Mouse (Mus musculus) neural tube, embryonic 12.5 days (tissue): ENCODE results near the gene Ube2h. TPM values are rescaled to one million over a fixed set of nuclear protein-coding genes. Genes with fewer than 3 reads are reported as not detected.

Experiments used
- ATAC-seq: fragments of 200-750 bp; cut with Nextera tagmentation; 2 replicates; pipeline ENCODE4 v1.8.0; 2017; ENCODE audit warnings: low read depth, mild to moderate bottlenecking, moderate TSS enrichment, moderate library complexity; ENCODE audit not compliant: low FRiP score
- H3K27ac ChIP-seq: fragments of 300-500 bp; sonication (generic); 2 replicates; pipeline ENCODE4 v1.5.1; 2016
- H3K27me3 ChIP-seq: fragments of 300-500 bp; sonication (generic); replicated peaks from 2 replicates; pipeline ENCODE4 v1.6.1; 2016; ENCODE audit warnings: mild to moderate bottlenecking
- H3K36me3 ChIP-seq: fragments of 300-500 bp; sonication (generic); 2 replicates; pipeline ENCODE4 v1.6.1; 2016; ENCODE audit warnings: mild to moderate bottlenecking
- H3K4me1 ChIP-seq: fragments of 300-500 bp; sonication (generic); 2 replicates; pipeline ENCODE4 v1.6.1; 2016
- H3K4me2 ChIP-seq: fragments of 300-500 bp; sonication (generic); replicated peaks from 2 replicates; pipeline ENCODE4 v1.6.1; 2016; ENCODE audit warnings: mild to moderate bottlenecking
- H3K4me3 ChIP-seq: fragments of 300-500 bp; sonication (generic); 2 replicates; pipeline ENCODE4 v1.5.1; 2016
- H3K9ac ChIP-seq: fragments of 300-500 bp; sonication (generic); 2 replicates; pipeline ENCODE4 v1.6.1; 2016; ENCODE audit warnings: mild to moderate bottlenecking
- H3K9me3 ChIP-seq: fragments of 300-500 bp; sonication (generic); 2 replicates; pipeline ENCODE4 v1.6.1; 2016; ENCODE audit warnings: mild to moderate bottlenecking
- WGBS: fragments of 180-500 bp; shearing (Covaris S2); methylation state at CpG from one replicate; pipeline ENCODE4 v1.1.7; 2016; 5-methylcytosine and 5-hydroxymethylcytosine counted together
- polyA plus RNA-seq: library from polyadenylated mRNA; unstranded; fragments of >200 nt; fragmentation: Nextera tagmentation; extraction: Ambion mirVana; gene quantifications from 2 replicates; pipeline ENCODE4 v1.2.1, GENCODE M21; 2016

Gene Ube2h
- polyA plus RNA-seq, result 64.7 and 69.9 TPM in 2 replicates

- Histone ChIP-seq H3K4me2 (peak within 1 kb of the TSS; percentile 71), H3K9ac (peak within 1 kb of the TSS; percentile 95), H3K27me3 (no peaks in the 10 kb centered on the region), H3K4me1 (peaks cover 26% of the 10 kb centered on the region), H3K27ac (peak within 1 kb of the TSS; percentile 82), H3K4me3 (peak within 1 kb of the TSS; percentile 84), H3K9me3 (no peaks in the 10 kb centered on the region), H3K36me3 (no peaks in the 10 kb centered on the region)
- WGBS, result 1% methylated on average over 30 of the region's 33 CpGs
- ATAC-seq, result peak; percentile 97
Measured at GRCm38 (mm10) chr6:30304399-30304917, at the start of gene Ube2h. Ube2h (minus strand) TSS chr6:30304539.

DNA sequence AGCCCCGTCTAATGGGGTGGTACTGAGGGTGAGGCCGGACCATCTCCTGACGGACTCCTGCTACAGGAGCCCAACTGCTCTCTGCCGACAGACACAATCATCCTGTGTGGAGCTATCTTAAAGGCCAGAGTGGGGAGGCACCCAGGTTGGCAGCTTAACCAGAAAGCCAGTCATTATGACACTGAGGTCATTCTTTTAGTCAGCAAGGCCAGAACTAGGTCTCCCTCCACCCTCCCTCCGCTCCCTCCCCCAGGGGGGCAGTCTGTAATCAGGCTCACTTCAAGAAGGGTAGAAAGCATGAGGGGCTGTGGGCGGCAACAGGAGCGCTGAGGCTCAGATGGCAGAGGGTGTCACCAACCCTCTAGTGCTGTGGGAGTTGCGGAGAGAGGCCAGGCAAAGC lies 49.3 kb upstream of the Ube2h start:
- Histone ChIP-seq H3K4me3 (no peak overlapping the region), H3K9me3 (no peaks in the 10 kb centered on the region), H3K36me3 (no peaks in the 10 kb centered on the region), H3K4me1 (no peaks in the 10 kb centered on the region; the same call in 1 of the 2 replicates), H3K9ac (no peak overlapping the region), H3K27me3 (no peaks in the 10 kb centered on the region), H3K27ac (no peak overlapping the region), H3K4me2 (no peak overlapping the region)
- 77% methylated on average over 8 of the region's 8 CpGs for WGBS
- no peak for ATAC-seq

GRCm38 (mm10) chr6:30352762-30353161 lies 48.4 kb upstream of the Ube2h start:
- no peak overlapping the region for H3K9ac ChIP-seq
- H3K4me2 ChIP-seq, result no peak overlapping the region
- H3K27me3 ChIP-seq, result no peaks in the 10 kb centered on the region
- no peak for ATAC-seq
- H3K36me3 ChIP-seq, result no peaks in the 10 kb centered on the region
- 61% methylated on average over 8 of the region's 8 CpGs for WGBS
- no peaks in the 10 kb centered on the region; the same call in 1 of the 2 replicates for H3K4me1 ChIP-seq
- no peak overlapping the region for H3K27ac ChIP-seq
- H3K9me3 ChIP-seq, result no peaks in the 10 kb centered on the region
- no peak overlapping the region for H3K4me3 ChIP-seq

DNA sequence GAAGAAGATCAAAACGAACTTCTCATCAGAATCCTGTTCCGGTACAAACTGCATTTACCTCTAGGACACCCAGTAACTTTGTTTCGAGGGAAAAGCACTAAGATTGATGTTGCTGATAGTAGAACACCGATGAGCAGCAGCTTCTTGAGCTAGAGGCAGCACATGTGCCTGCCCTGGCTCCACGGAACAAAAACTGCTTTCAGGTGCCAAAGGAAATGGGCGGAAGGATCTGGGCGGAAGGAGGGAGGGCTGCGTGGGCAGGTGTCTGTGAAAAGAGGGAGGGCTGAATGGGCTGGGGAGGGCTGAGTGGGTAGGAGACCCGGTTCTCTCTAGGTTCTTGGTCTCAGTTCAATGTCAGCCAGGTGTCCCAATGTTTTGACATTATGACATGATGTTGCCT lies 47.0 kb upstream of the Ube2h start:
- H3K4me3 ChIP-seq, result no peak overlapping the region
- WGBS, result 80% methylated on average over 9 of the region's 9 CpGs
- no peak for ATAC-seq

GRCm38 (mm10) chr6:30347288-30347801 lies 43.0 kb upstream of the Ube2h start:
- Histone ChIP-seq H3K27ac (no peak overlapping the region), H3K4me3 (no peak overlapping the region), H3K4me2 (no peak overlapping the region), H3K9ac (no peak overlapping the region), H3K27me3 (no peaks in the 10 kb centered on the region), H3K36me3 (no peaks in the 10 kb centered on the region), H3K4me1 (no peaks in the 10 kb centered on the region), H3K9me3 (no peaks in the 10 kb centered on the region)
- ATAC-seq, result no peak
- 84% methylated on average over 4 of the region's 4 CpGs for WGBS

More for the DNA sequence above, 47.0 kb upstream of the Ube2h start:
- H3K27me3 ChIP-seq, result no peaks in the 10 kb centered on the region
- H3K4me1 ChIP-seq, result no peaks in the 10 kb centered on the region
- no peak overlapping the region for H3K9ac ChIP-seq
- no peak overlapping the region for H3K27ac ChIP-seq
- no peaks in the 10 kb centered on the region for H3K36me3 ChIP-seq
- H3K4me2 ChIP-seq, result no peak overlapping the region
- no peaks in the 10 kb centered on the region for H3K9me3 ChIP-seq

DNA sequence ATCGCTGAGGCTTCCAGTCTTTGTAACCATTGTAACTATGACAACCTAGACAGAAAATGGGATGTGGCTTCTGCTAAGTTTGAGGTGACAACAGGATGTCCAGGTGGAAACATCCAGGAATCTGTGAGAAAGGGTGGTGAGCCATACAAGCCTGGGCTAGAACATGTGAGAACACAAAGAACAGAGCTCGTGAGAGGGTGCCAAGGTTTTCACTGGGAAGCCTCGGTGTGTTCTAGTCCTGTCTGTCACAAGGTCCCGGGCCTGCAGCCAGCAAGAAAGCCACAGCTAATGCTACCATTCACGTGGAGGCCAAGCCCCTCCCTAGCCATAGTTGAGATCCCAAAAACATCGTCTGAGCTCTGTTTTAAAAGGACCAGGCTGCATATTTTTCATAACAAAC lies 42.4 kb upstream of the Ube2h start:
- Histone ChIP-seq H3K4me3 (no peak overlapping the region), H3K4me2 (no peak overlapping the region), H3K9ac (no peak overlapping the region), H3K4me1 (no peaks in the 10 kb centered on the region), H3K36me3 (no peaks in the 10 kb centered on the region), H3K9me3 (no peaks in the 10 kb centered on the region), H3K27me3 (no peaks in the 10 kb centered on the region), H3K27ac (no peak overlapping the region)
- WGBS, result 83% methylated on average over 6 of the region's 6 CpGs
- ATAC-seq, result no peak

DNA sequence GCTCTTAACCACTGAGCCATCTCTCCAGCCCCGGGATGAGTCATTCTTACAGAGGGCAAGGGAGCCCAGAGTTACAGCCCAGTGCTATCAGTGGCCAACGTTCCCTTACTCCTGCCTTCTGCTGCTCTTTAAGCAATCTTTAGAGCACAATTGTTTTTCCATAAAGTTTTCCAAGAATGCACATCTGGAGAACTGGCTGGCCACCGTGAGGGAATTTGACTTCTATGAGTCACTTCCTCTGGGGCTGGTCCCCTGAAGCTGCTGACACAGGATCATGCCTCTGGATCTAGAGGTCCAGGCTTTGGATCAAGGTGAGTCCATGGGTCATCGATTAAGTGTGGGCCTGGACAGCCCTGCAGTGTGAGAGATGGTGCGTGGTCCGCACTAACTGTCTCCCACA lies 39.7 kb upstream of the Ube2h start:
- no peak overlapping the region for H3K9ac ChIP-seq
- no peaks in the 10 kb centered on the region for H3K4me1 ChIP-seq
- no peak overlapping the region for H3K4me3 ChIP-seq
- H3K36me3 ChIP-seq, result no peaks in the 10 kb centered on the region
- no peaks in the 10 kb centered on the region for H3K27me3 ChIP-seq
- WGBS, result 86% methylated on average over 6 of the region's 6 CpGs
- ATAC-seq, result no peak
- H3K4me2 ChIP-seq, result no peak overlapping the region
- no peak overlapping the region for H3K27ac ChIP-seq
- H3K9me3 ChIP-seq, result no peaks in the 10 kb centered on the region

DNA sequence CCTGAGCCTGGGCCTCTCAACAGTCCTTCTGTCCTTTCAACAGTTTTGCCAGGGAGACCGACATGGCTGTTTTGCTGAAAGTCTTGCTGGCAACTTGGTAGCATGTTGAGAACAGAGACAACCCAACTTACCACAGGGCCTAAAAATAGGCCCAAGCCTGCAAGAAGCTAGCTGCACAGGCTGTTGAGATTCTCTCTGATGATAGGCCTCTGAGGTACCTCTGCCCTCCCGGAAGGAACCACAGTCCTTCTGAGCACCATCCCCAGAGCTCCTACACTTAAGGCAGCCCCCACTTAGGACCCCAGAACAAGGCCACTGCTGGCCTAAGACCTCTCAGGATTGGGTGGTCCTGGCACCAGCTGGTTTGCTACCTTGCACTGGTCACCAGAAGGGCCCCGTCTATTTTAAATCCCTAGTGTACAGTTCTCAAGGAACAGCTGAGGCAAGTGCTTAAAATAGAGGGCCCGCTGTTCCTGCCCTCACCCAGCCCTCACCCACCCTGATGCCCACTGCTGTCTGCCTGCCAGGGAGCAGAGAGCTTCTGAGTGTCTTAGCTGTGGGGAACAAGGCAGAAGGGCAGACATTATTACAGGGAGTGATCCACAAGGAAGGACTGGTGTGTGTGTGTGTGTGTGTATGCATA lies 36.0 kb upstream of the Ube2h start:
- Histone ChIP-seq H3K9me3 (no peaks in the 10 kb centered on the region), H3K4me3 (no peak overlapping the region), H3K27me3 (no peaks in the 10 kb centered on the region), H3K27ac (no peak overlapping the region), H3K4me1 (no peaks in the 10 kb centered on the region), H3K4me2 (no peak overlapping the region), H3K36me3 (no peaks in the 10 kb centered on the region), H3K9ac (no peak overlapping the region)
- ATAC-seq, result no peak
- 93% methylated on average over 4 of the region's 4 CpGs for whole genome bisulfite sequencing

- ATAC-seq, result no peak
- WGBS, result 43% methylated on average over 5 of the region's 5 CpGs
Measured at GRCm38 (mm10) chr6:30336912-30337311, 32.6 kb upstream of the Ube2h start.

GRCm38 (mm10) chr6:30332262-30332661 lies 27.9 kb upstream of the Ube2h start:
- ATAC-seq, result no peak

More at GRCm38 (mm10) chr6:30336912-30337311, 32.6 kb upstream of the Ube2h start:
- Histone ChIP-seq H3K9me3 (no peaks in the 10 kb centered on the region), H3K27me3 (no peaks in the 10 kb centered on the region), H3K36me3 (no peaks in the 10 kb centered on the region), H3K4me2 (no peak overlapping the region), H3K9ac (no peak overlapping the region), H3K4me1 (no peaks in the 10 kb centered on the region), H3K4me3 (no peak overlapping the region), H3K27ac (no peak overlapping the region)

GRCm38 (mm10) chr6:30330706-30331105 lies 26.4 kb upstream of the Ube2h start:
- Histone ChIP-seq H3K4me3 (no peak overlapping the region), H3K9ac (no peak overlapping the region), H3K4me1 (no peaks in the 10 kb centered on the region), H3K36me3 (no peaks in the 10 kb centered on the region), H3K27ac (no peak overlapping the region), H3K27me3 (no peaks in the 10 kb centered on the region), H3K4me2 (no peak overlapping the region), H3K9me3 (no peaks in the 10 kb centered on the region)
- ATAC-seq, result no peak
- WGBS, result 76% methylated on average over 5 of the region's 5 CpGs

More at GRCm38 (mm10) chr6:30332262-30332661, 27.9 kb upstream of the Ube2h start:
- Histone ChIP-seq H3K27me3 (no peaks in the 10 kb centered on the region), H3K27ac (no peak overlapping the region), H3K9ac (no peak overlapping the region), H3K4me2 (no peak overlapping the region), H3K36me3 (no peaks in the 10 kb centered on the region), H3K4me3 (no peak overlapping the region), H3K4me1 (no peaks in the 10 kb centered on the region), H3K9me3 (no peaks in the 10 kb centered on the region)
- WGBS, result 68% methylated on average over 4 of the region's 4 CpGs

- H3K9me3 ChIP-seq, result no peaks in the 10 kb centered on the region
- no peaks in the 10 kb centered on the region for H3K4me1 ChIP-seq
- H3K36me3 ChIP-seq, result no peaks in the 10 kb centered on the region
- H3K27ac ChIP-seq, result no peak overlapping the region
- H3K4me2 ChIP-seq, result no peak overlapping the region
- 81% methylated on average over 3 of the region's 4 CpGs for WGBS
- no peak overlapping the region for H3K9ac ChIP-seq
- no peak for ATAC-seq
- H3K27me3 ChIP-seq, result no peaks in the 10 kb centered on the region
- H3K4me3 ChIP-seq, result no peak overlapping the region
Measured at GRCm38 (mm10) chr6:30325932-30326501, 21.7 kb upstream of the Ube2h start.
